Comparison of ENCODE assay signal across 29 mouse cellular contexts in the genomic region with DNA sequence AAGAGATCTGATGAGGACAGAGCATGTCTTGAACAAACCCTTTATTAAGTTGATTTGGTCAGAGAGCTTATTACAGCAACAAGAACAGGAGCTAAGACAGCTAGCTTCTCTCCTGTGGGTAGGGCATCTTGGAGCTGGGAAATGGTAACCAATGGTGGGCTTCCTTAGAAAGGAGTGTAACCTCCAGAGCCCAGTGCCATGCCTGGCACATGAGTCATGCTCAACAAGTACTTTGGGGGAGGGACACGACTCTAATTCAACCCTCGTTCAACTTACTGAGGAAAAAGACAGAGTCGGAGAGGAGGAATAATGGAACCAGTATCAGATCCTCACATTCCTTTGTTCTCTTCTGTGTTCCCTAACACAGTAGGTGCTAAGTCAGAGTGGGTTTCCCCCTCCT. TPM values are rescaled to one million over a fixed set of nuclear protein-coding genes. Genes with fewer than 3 reads are reported as not detected.
"Had no signal": no experiment of that assay in that cellular context is flagged by ENCODE, and none has a peak within 500 bp of the region (broad histone marks: within the 10 kb centered on the region; RNA-seq: fewer than 3 reads in every experiment).

No protein-coding gene starts in this region.

- H3K27me3 ChIP-seq: heart, embryonic 13.5 days; heart, embryonic 15.5 days; hindbrain, embryonic 12.5 days; intestine, embryonic 15.5 days; kidney, embryonic 15.5 days; limb, embryonic 13.5 days; limb, embryonic 15.5 days; liver, embryonic 12.5 days had no signal

- H3K36me3 ChIP-seq: heart, embryonic 13.5 days; heart, embryonic 15.5 days; hindbrain, embryonic 10.5 days; hindbrain, embryonic 12.5 days; intestine, embryonic 15.5 days; kidney, embryonic 15.5 days; limb, embryonic 13.5 days; limb, embryonic 15.5 days; liver, embryonic 12.5 days had no signal

- ATAC-seq: hindbrain, embryonic 16.5 days; inflammation-experienced regulatory T-cells, adult 6 months; intestine, embryonic 15.5 days; intestine, postnatal 0 days; liver, embryonic 12.5 days had no signal

- H3K27ac ChIP-seq: heart, adult 2 months; heart, embryonic 13.5 days; heart, embryonic 15.5 days; hindbrain, embryonic 10.5 days; hindbrain, embryonic 12.5 days; hindbrain, embryonic 14.5 days; intestine, embryonic 15.5 days; kidney, embryonic 15.5 days; kidney, postnatal 0 days; limb, embryonic 13.5 days; limb, embryonic 15.5 days; liver, embryonic 12.5 days had no signal

- H3K9me3 ChIP-seq: heart, embryonic 13.5 days; heart, embryonic 15.5 days; hindbrain, embryonic 10.5 days; hindbrain, embryonic 12.5 days; intestine, embryonic 15.5 days; kidney, embryonic 15.5 days; limb, embryonic 13.5 days; limb, embryonic 15.5 days; liver, embryonic 12.5 days had no signal

- H3K4me1 ChIP-seq: limb, embryonic 13.5 days; liver, embryonic 12.5 days had no signal

- H3K9ac ChIP-seq: heart, embryonic 13.5 days; heart, embryonic 15.5 days; hindbrain, embryonic 12.5 days; hindbrain, embryonic 14.5 days; intestine, embryonic 15.5 days; kidney, embryonic 15.5 days; limb, embryonic 13.5 days; limb, embryonic 15.5 days; liver, embryonic 12.5 days had no signal

- H3K4me2 ChIP-seq: heart, embryonic 11.5 days; heart, embryonic 13.5 days; heart, embryonic 15.5 days; hindbrain, embryonic 12.5 days; hindbrain, embryonic 14.5 days; intestine, embryonic 15.5 days; kidney, embryonic 15.5 days; limb, embryonic 13.5 days; limb, embryonic 15.5 days; liver, embryonic 12.5 days had no signal

- DNase-seq: gastrocnemius, postnatal 14 days; gastrocnemius, postnatal 36 days; heart, adult 11 months; heart, adult 2 months; heart, postnatal 14 days; heart, postnatal 36 days; kidney, adult 2 months; kidney, adult 9 months; kidney, postnatal 14 days; kidney, postnatal 36 days; layer of hippocampus, adult 9-11 months; layer of hippocampus, postnatal 36 days; left cerebral cortex, postnatal 4 days had no signal

- H3K4me3 ChIP-seq: heart, adult 2 months; heart, embryonic 13.5 days; heart, embryonic 15.5 days; hindbrain, embryonic 10.5 days; hindbrain, embryonic 12.5 days; intestine, embryonic 15.5 days; kidney, embryonic 15.5 days; limb, embryonic 13.5 days; limb, embryonic 15.5 days; liver, embryonic 12.5 days had no signal

RNA-seq across cellular contexts. Expression of gene Camk1g, which starts 50.4 kb away (rescaled TPM):
- total RNA-seq: liver, adult 2 months had no signal
- polyA plus RNA-seq: inflammation-experienced regulatory T-cells, adult 6 months; liver, adult 2 months had no signal

RNA-seq across cellular contexts. Expression of gene Hsd11b1, which starts 55.8 kb away (rescaled TPM):
- polyA plus RNA-seq: hindbrain, embryonic 10.5 days; hindbrain, embryonic 14.5 days had no signal
